Mouse (Mus musculus): Measurements from ENCODE around the gene Hspa5.

Hspa5 gene

GRCm38 (mm10) chr2:34799357-34800256, 27.8 kb downstream of the Hspa5 start, which contains the start of gene Rabepk:
TSS of gene Rabepk (minus strand) at chr2:34799912.
- POLR2A ChIA-PET = interaction anchor here in 3 of 4 experiments (0.7 to 15.7 kb wide), 55 partner anchors 9 to 345 kb away, joined by 3 to 260 read pairs (median 4); partner anchors contain the start of genes Hspa5 (in 3 of the 3), Fbxw2 (in 2 of the 3), Gapvd1 (in 2 of the 3) and Cntrl (in 1 of the 3)

DNA sequence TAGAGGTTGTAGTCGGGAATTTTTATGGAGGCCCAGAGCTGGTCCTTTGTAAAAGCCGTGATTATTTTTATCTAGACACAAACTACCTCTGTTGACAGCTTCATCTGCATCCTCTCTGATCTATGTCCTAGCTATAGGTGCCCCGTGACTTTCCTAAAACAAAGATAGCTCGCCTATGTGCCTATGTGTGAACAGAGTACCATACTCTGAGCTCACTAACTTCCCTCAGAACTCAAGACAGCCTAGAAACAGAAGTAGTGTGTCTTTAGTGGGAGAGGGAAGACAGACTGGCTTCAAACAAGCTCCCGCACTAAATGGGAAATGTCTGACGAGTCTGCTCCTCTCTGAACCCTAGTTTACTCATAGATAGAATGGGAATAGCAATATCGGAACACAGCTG, 28.6 kb downstream of the Hspa5 start:
- CTCF ChIA-PET = interaction anchor here in 2 of 4 experiments (1.4 to 2.4 kb wide), 5 partner anchors 16 to 309 kb away, joined by 5 to 12 read pairs (median 7); partner anchors contain the start of genes Cntrl (in 1 of the 2) and Fbxw2 (in 1 of the 2)
- POLR2A ChIA-PET = interaction anchor here in 3 of 4 experiments (0.9 to 15.7 kb wide), 34 partner anchors 10 to 332 kb away, joined by 3 to 260 read pairs (median 9); partner anchors contain the start of genes Hspa5 (in 3 of the 3), Fbxw2 (in 2 of the 3), Cntrl (in 1 of the 3) and Gapvd1 (in 1 of the 3)

More at GRCm38 (mm10) chr2:34799357-34800256, 27.8 kb downstream of the Hspa5 start, which contains the start of gene Rabepk:
- CTCF ChIA-PET = interaction anchor here in 3 of 4 experiments (0.7 to 2.4 kb wide), 6 partner anchors 15 to 309 kb away, joined by 3 to 12 read pairs (median 6); partner anchors contain the start of genes Cntrl (in 1 of the 3) and Fbxw2 (in 1 of the 3)

DNA sequence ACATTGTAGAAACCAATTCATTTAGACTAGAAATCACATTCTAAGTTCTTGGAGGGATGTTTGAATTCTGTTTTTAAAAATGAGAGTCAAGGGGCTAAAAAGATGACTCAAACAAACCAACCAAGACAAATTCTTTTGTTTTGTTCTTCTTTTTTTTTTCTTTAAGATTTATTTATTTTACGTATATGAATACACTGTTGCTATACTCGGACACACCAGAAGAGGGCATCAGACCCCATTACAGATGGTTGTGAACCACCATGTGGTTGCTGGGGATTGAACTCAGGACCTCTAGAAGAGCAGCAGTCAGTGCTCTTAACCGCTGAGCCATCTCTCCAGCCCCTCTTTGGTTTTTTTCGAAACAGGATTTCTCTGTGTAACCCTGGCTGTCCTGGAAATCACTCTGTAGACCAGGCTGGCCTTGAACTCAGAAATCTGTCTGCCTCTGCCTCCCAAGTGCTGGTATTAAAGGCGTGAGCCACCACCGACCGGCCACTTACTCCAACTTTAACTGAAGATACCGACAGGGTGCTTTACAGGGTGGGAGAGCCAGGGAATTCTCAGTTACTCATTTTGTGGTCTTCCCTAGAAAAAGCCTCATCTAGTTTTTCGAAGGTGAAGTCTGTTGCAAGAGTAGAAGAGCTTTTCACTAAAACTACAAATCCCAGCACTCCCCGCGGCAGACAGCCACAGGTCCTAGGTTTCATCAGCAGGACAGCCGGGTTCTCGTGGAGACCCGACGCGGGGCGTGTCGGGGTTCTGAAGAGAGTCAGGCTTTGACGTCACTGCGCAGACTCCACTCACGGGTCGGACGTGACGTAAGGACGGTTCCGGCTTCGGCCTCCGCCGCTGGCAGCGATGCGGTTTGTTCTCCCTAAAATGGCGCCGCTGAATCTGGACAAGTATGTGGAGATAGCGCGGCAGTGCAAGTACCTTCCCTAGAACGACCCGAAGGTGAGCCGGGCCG, 30.0 kb downstream of the Hspa5 start:
- POLR2A ChIA-PET = interaction anchor here in 3 of 4 experiments (0.6 to 15.7 kb wide), 59 partner anchors 9 to 538 kb away, joined by 3 to 260 read pairs (median 4); partner anchors contain the start of genes Hspa5 (in 3 of the 3), Fbxw2 (in 2 of the 3), Gapvd1 (in 2 of the 3) and Cntrl (in 1 of the 3)
- CTCF ChIA-PET = interaction anchor here in 3 of 4 experiments (0.5 to 1.8 kb wide), 13 partner anchors 15 to 398 kb away, joined by 3 to 7 read pairs (median 3); partner anchors contain the start of gene Cntrl (in 1 of the 3)

DNA sequence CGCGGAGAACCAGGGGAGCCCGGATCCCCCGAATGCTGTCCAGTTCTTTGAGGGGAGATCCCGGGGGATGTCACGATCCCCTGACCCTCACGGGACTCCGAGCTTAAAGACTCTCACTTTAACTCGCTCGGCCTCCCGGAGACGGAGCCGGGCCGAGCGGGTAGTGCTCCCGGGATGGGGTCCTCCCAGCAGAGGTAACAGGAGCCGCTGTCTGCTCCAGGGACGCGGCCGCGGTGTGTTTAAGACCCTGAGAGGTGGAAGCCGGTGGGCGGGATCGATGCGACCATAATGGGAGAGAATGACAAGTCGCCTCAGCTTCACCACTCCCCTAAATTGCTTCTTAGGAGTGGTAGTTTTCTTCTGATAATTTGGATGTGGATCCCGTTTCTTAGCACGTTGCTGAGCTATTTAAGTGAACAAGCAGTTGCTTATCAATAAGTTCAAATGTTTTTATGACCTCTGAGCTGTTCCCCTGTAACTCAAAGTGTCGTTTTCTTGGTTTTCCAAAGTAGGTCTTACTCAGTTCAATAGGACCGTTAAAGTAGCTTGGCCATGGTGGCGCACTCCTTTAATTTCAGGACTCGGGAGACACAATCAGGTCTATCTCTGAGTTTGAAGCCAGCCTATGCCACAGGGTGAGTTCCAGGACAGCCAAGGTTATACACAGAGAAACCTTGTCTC, 30.9 kb downstream of the Hspa5 start:
- ChIA-PET CTCF (interaction anchor here in 2 of 4 experiments (0.6 to 1.8 kb wide), 9 partner anchors 14 to 397 kb away, joined by 3 to 7 read pairs (median 3); partner anchors contain the start of gene Cntrl (in 1 of the 2)), POLR2A (interaction anchor here (0.6 to 15.7 kb wide), 54 partner anchors 9 to 329 kb away, joined by 3 to 260 read pairs (median 4); partner anchors contain the start of genes Hspa5 (in 3 of the 4), Cntrl (in 2 of the 4), Fbxw2 (in 2 of the 4) and Gapvd1 (in 1 of the 4))

DNA sequence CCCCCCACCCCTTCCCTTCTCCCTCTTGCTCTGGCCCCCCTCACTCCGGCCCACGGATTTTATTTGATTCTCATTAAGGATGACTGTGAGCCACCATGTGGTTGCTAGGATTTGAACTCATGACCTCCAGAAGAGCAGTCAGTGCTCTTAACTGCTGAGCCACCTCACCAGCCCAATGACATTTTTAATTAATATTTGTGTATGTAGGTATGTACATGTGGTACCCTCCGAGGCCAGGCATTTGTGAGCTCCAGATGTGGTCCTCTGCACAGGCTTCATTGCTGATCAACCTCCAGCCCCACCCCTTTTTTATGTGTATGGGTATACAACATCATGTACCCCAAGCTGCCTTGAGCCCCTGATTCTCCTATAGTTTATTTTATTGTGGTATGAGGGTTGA, 32.0 kb downstream of the Hspa5 start:
- CTCF ChIA-PET = no interaction called here
- POLR2A ChIA-PET = interaction anchor here (0.6 to 15.7 kb wide), 25 partner anchors 8 to 682 kb away, joined by 3 to 260 read pairs (median 7); partner anchors contain the start of genes Cntrl (in 2 of the 4), Fbxw2 (in 2 of the 4) and Hspa5 (in 2 of the 4)

- CTCF ChIA-PET = no interaction called here
Observed at GRCm38 (mm10) chr2:34804172-34804571, 32.4 kb downstream of the Hspa5 start.

DNA sequence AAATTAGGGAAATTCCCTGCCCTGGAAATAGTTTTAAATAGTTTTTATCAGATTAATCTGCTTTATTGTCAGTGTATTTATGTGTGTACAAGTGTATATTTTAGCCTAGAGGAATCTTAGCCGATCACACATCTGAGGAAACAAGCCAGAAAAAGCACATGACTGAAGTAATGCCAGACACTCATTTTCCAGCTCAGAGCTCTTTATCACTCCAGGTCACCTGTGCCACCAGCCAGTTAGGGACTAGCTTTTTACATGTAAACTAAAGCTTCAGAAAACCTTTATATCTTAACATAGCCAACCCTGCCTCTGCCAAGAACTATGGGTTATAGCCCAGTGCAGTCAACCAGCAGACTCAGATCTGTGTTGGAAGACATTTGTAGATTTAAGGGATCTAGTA, 33.0 kb downstream of the Hspa5 start:
- CTCF ChIA-PET = no interaction called here

More at GRCm38 (mm10) chr2:34804172-34804571, 32.4 kb downstream of the Hspa5 start:
- POLR2A ChIA-PET = interaction anchor here (0.5 to 15.7 kb wide), 24 partner anchors 8 to 683 kb away, joined by 3 to 260 read pairs (median 7); partner anchors contain the start of genes Fbxw2 (in 2 of the 4), Hspa5 (in 2 of the 4) and Cntrl (in 1 of the 4)

DNA sequence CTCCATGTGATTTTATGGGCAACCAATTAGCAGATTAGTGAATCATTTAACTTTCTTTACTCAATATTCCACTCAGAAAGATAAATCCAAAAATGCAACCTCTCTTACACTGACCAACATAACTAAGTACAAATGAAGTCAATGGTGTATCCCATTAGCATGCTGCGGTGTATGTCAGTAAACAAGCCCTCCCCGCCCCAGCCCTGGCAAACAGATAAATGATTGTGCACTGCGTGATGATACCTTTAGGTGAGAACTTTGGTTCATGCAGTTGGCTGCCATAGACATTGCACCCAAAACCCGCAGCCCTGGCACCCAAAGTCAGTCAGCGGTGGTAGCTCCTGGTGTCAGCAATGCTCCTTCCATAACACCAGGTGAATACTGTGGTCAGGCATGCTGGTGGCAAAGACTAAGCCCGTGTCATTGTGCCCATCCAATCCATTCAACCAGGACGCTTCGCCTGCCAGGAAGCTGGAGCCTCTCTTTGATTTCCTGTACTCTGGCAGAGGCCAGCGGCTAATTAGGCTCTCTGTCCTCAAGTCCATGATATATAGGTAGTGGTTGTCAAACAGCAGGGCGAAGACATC, 33.7 kb downstream of the Hspa5 start:
- POLR2A ChIA-PET = interaction anchor here in 3 of 4 experiments (0.5 to 15.7 kb wide), 13 partner anchors 9 to 304 kb away, joined by 3 to 260 read pairs (median 8); partner anchors contain the start of genes Hspa5 (in 2 of the 3) and Cntrl (in 1 of the 3)
- CTCF ChIA-PET = interaction anchor here in 1 of 4 experiments (0.6 kb wide), 1 partner anchor 13 kb away, joined by 8 read pairs; no protein-coding TSS in a partner anchor

More for the DNA sequence above, 33.0 kb downstream of the Hspa5 start:
- POLR2A ChIA-PET = interaction anchor here (0.5 to 15.7 kb wide), 17 partner anchors 7 to 304 kb away, joined by 3 to 260 read pairs (median 17); partner anchors contain the start of genes Cntrl (in 2 of the 4), Fbxw2 (in 2 of the 4) and Hspa5 (in 2 of the 4)

GRCm38 (mm10) chr2:34808057-34808456, 36.3 kb downstream of the Hspa5 start:
- ChIA-PET CTCF (interaction anchor here in 1 of 4 experiments (0.6 kb wide), 1 partner anchor 63 kb away, joined by 3 read pairs; no protein-coding TSS in a partner anchor), POLR2A (interaction anchor here in 1 of 4 experiments (1.2 kb wide), 2 partner anchors 8 to 18 kb away, joined by 3 read pairs; partner anchors contain the start of gene Fbxw2)

DNA sequence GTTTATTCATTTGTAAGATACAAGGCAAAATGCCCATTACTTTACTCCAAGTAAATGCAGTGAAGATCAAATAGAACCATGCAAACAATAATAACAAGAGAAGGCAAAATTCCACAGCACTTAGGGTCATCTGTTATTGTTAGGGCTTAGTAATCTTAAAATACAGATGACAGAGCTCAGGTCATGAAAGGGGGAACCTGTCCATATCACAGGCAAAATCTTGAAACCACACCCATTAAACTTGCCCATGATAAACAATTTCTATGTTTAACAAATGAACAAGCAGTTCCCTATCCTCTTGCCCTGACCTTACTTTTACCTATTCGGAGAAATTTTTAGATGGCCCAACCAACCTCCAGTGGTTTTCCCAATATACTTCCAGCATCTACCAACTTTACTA, 37.8 kb downstream of the Hspa5 start:
- ChIA-PET CTCF (interaction anchor here in 1 of 4 experiments (0.5 kb wide), 1 partner anchor 365 kb away, joined by 5 read pairs; no protein-coding TSS in a partner anchor), POLR2A (interaction anchor here in 2 of 4 experiments (0.6 to 11.4 kb wide), 6 partner anchors 7 to 38 kb away, joined by 3 to 178 read pairs (median 4); partner anchors contain the start of genes Rabepk (in 2 of the 2) and Hspa5 (in 1 of the 2))

GRCm38 (mm10) chr2:34810775-34811174, 39.0 kb downstream of the Hspa5 start:
- ChIA-PET CTCF (no interaction called here), POLR2A (interaction anchor here in 2 of 4 experiments (0.9 to 11.4 kb wide), 11 partner anchors 8 to 321 kb away, joined by 3 to 178 read pairs (median 4); partner anchors contain the start of genes Hspa5 (in 2 of the 2) and Rabepk (in 2 of the 2))

GRCm38 (mm10) chr2:34812706-34813105, 40.9 kb downstream of the Hspa5 start:
- ChIA-PET CTCF (interaction anchor here in 2 of 4 experiments (0.6 to 0.7 kb wide), 2 partner anchors 102 to 440 kb away, joined by 5 to 7 read pairs; no protein-coding TSS in a partner anchor), POLR2A (interaction anchor here in 3 of 4 experiments (0.6 to 11.4 kb wide), 20 partner anchors 9 to 1727 kb away, joined by 3 to 178 read pairs (median 4); partner anchors contain the start of genes Hspa5 (in 2 of the 3), Rabepk (in 2 of the 3) and Fbxw2 (in 1 of the 3))

DNA sequence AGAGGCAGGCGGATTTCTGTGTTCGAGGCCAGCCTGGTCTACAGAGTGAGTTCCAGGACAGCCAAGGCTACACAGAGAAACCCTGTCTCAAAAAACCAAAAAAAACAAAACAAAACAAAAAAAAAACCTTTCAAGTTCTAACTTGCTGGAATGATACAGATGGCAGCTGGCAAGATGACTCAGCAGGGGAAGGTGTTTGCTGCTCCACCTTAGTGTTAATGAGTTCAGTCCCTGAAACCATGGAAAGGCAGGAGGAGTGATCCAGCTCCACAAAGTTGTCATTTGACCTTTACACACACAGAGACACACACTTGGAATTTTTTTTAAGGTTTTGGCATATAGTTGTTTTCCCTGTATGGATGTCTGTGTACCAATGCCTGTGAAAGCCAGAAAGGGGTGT, 44.1 kb downstream of the Hspa5 start:
- ChIA-PET POLR2A (interaction anchor here (0.6 to 11.4 kb wide), 39 partner anchors 8 to 520 kb away, joined by 3 to 178 read pairs (median 4); partner anchors contain the start of genes Hspa5 (in 3 of the 4), Cntrl (in 2 of the 4), Fbxw2 (in 2 of the 4) and Rabepk (in 2 of the 4)), CTCF (interaction anchor here in 3 of 4 experiments (0.6 to 4.5 kb wide), 9 partner anchors 11 to 433 kb away, joined by 3 to 13 read pairs (median 5); partner anchors contain the start of gene Fbxw2 (in 1 of the 3))

- ChIA-PET CTCF (interaction anchor here in 2 of 4 experiments (0.7 to 4.5 kb wide), 3 partner anchors 13 to 289 kb away, joined by 4 to 13 read pairs (median 8); no protein-coding TSS in a partner anchor), POLR2A (interaction anchor here in 2 of 4 experiments (0.7 to 11.4 kb wide), 12 partner anchors 8 to 296 kb away, joined by 3 to 178 read pairs (median 4); partner anchors contain the start of genes Fbxw2 (in 2 of the 2), Gapvd1 (in 1 of the 2) and Rabepk (in 1 of the 2))
Observed at GRCm38 (mm10) chr2:34818492-34818891, 46.7 kb downstream of the Hspa5 start.

All from embryonic stem cell, embryonic (primary cell).